Mouse (Mus musculus) thymus, postnatal 4 days (tissue): ENCODE results near the gene Pcsk5.

ENCODE experiments used
- DNase-seq: peaks from one replicate; pipeline ENCODE4 v3.0.0; 2021

Gene Pcsk5

GRCm38 (mm10) chr19:17471196-17471595 is 366.2 kb downstream of the Pcsk5 start:
- no peak for DNase-seq

DNA sequence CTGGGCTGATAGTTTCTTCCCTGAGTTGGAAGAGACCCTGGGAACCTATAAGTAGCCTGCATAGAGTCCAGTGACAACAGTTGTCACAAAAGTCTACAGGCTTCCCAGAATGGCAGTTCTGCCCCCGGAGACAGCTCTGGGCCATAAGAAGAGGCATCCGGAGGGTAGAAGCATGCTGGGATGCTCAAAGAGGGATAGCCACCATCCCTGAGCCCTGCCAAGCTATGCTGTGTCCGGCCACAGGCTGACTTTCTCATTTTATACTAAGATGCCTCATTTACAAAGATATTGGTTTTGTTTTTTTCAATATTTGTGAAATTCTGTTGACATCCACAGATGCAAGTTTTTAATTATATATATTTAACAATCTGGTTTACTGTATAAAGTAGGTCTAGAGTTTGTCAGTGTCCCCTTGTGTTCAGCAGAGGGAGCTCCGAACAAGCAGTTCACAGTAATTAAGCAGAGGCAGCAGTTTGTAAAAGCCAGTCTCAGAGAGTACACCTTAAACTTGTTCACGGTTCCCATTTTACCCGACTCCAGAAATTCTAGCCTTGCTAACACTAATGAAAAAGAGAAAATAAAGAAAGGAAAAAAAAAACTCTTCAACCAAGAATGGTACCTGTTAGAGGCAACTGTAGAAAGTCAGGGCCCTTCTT is 369.7 kb downstream of the Pcsk5 start:
- no peak for DNase-seq

DNA sequence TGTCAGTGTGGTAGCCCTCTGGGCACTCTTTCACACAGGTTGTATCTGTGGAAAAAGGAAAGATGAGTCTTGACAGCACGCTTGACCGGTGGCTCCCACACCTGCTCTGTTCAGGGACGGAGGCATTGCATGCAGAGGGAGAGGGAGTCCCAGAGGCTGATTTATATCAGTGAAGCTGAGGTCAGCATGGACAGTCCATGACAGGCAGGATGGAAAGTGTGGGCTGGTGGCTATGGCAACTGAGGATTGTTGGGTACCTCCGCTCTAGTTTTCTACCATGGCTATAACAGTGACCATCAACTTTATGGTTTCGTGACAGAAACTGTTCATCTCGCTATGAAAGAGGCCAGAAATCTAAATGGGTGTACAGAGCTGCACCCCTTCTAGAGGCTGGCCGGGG is 385.4 kb downstream of the Pcsk5 start:
- DNase-seq: no peak

- no peak for DNase-seq
These were observed 393.9 kb downstream of the Pcsk5 start for GRCm38 (mm10) chr19:17443581-17443980.

DNA sequence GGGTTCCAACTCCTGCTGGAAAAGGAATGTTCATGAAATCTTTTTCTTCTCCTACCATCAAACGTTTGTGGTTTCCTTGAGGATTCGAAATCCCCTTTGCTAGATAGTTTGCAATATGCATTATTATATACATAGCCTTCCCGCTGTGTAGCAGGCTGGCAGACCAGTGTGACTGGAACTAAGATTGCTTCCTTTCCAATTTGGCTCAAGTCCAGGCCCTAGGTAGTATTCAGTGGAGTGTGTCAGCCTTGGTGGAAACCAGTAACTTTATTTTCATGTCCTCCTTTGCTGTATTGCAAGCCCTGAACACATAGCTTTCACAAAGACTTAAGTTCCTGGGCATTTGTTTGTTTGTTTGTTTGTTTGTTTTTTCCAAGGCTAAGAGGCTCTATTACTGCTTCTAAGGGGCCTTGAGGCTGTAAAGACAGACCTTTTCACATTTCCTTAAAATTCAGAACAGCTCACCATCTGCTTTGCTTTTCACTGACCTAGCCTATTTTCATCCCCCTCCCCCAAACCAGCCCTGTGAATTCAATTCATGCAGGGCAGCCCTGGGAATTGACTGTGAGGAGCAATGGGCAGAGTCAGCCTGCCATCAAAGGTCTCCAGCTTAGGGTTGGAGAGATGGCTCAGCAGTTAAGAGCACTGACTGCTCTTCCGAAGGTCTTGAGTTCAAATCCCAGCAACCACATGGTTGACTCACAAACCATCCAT is 397.8 kb downstream of the Pcsk5 start:
- no peak for DNase-seq

- no peak for DNase-seq
These were observed 400.8 kb downstream of the Pcsk5 start for GRCm38 (mm10) chr19:17436651-17437050.

- DNase-seq: no peak
These were observed 408.9 kb downstream of the Pcsk5 start for GRCm38 (mm10) chr19:17428561-17428914.

DNA sequence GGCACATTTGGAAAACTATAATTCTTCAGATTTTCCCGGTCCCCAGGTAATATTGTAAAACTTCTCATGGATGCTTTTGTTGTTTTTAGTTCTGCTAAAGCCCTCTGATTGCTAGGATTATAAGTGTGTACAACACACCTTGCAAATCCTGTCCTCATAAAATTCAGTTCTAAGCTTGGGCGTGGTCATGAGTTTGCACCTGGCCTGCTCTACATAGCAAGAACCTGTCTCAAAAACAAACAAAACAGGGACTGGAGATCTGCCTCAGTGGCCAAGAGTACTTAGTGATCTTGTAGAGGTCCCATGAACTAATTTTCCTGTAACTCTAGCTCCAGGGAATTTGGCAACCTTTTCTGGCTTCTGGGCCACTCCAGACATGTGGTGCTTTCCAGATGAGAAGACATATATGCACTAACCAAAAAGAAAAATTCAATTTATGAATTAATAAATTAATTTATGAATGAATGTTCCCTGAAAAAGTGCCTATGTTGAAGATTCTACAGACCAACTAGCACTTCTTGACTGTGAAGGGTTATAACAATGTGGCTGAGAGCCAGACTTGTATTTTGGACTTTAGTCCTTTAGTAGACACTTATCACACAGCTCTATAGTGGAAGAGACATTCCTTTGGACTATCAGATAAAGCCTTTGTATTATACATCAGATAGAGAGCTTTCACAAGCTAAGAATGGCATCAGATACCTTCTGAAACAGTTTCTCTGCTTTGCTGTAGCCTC is 409.4 kb downstream of the Pcsk5 start:
- no peak for DNase-seq

DNA sequence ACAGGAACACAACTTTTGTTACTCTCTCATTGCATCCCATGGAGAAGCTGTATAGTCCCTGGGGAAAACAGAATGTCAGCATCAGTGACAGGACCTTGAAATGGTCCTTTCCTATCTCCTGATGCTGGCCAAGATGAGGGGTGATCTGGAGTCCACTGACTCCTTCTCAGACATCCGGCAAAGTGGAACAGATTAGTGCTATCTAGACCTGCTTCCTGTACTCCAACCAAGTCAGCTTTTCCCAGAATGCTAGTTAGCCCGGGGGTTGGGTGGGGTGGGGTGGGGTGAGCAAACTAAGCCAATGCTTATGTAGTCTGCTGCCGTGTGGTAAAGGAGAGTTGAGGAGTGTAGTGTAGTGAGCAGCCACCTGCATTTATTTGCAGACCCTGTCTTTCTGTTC is 414.1 kb downstream of the Pcsk5 start:
- no peak for DNase-seq

DNA sequence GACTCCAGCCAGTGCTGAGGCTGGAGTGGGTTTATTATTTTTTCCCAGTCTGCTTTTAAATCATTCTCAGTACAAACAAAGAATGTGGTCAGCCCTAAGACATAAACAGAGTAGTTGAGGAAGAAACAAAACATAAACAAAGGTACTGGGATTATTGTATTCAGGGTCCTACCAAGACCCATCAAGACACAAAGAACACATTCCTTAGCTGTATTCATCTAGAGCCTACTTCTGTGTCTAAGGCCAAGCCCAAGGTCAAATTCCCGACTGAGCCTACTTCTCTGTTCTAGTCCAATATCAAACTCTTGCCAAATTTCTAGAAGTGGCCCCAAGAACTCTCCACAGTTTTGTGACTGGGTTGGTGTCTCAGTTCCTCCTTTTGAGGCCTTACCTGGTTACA is 419.6 kb downstream of the Pcsk5 start:
- no peak for DNase-seq

DNA sequence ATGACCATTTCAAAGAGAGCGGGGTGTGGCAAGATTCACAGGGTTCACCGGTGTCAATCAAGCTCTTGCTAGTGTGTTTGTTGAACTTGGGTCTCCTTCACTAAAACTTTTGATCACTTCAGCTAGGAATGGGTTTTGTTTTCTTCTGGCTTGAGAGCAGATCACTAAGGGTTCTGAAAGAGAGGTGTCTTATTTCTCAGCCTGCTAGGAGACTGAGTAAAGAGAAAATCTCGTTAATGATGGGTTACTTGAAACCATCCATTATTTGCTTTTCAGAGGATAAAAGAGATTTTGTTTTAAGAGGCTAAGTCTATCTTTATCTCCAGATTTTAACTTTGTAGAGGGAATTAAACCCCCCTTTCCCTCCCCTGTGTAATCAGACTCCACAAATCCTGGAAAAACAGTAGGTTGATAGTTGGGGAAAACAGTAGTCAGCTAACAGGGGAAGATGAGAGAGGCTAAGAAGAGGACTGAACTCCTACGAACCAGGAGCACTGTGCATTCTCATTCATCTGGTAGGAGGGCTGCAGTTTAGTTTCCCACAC is 424.4 kb downstream of the Pcsk5 start:
- DNase-seq: no peak

DNA sequence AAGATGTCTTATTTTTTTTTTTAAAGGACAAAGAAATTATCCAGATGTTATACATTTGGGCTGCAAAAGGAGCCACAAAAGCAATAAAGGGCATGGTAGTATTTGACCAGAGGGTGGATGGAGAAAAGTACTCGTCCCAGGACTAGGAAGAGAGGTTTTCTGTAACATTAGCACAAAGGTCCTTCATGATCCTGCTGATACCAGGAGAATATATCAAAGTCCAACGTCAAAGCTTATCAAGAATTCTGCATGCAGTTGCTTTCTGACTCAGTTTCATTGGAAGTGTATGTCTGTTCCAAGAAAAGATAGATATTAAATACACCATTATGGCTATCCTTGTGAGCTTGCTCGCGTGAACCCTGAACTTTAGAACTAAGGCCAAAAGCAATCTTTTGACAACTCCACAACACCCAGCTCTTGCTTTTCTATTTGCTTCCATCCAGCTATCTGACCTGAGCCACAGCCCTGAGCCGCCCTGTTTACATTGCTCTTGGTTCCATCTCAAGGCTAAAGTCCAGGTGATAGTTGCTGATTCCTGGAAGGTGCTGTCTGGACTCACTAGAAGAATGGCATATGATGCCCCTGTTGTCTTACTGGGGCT is 426.9 kb downstream of the Pcsk5 start:
- DNase-seq: no peak

- no peak for DNase-seq
These were observed 428.1 kb downstream of the Pcsk5 start for GRCm38 (mm10) chr19:17409351-17409750.

- no peak for DNase-seq
These were observed 428.8 kb downstream of the Pcsk5 start for GRCm38 (mm10) chr19:17408591-17408990.

GRCm38 (mm10) chr19:17406823-17407222 is 430.6 kb downstream of the Pcsk5 start:
- DNase-seq: no peak

- no peak for DNase-seq
These were observed 434.3 kb downstream of the Pcsk5 start for GRCm38 (mm10) chr19:17403175-17403574.

- no peak for DNase-seq
These were observed 436.9 kb downstream of the Pcsk5 start for GRCm38 (mm10) chr19:17400571-17400970.

DNA sequence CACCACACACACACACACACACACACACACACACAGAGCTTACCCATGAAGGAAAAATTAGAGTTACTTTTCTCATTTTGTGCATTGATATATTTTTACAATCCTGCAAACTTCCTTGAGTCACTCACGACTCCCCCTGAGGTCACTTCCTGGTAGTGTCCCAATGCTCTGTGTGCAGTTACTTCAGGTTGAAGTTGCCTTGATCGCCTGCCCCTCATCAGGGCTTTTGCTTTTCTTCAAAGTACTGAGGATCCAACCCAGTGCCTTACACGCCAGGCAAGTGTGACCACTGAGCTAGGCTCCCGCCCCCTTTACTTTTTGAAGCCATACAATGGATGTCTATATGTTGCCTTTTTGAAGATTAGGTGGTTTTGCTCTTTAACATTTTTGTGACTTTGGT is 437.5 kb downstream of the Pcsk5 start:
- no peak for DNase-seq

GRCm38 (mm10) chr19:17397922-17398321 is 439.5 kb downstream of the Pcsk5 start:
- DNase-seq: no peak

DNA sequence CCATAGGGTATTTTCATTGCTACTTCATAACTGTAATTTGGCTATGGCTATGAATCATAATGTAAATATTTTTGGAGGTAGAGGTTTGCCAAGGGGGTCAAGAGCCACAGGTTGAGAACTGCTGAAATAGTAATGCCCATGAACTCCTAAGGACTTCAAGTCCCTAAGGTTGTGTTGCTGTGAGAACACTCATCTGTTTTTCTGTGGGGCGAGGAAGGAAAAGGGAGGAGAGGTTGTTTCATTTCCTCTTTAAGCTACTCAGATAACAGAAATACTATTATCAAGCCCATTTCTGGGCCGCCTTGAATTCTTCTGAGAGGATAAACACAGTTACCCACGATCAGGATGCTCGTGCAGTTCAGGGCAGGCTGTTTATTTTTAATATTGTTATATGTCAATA is 440.6 kb downstream of the Pcsk5 start:
- no peak for DNase-seq

- peak; percentile 97 for DNase-seq
These were observed 443.4 kb downstream of the Pcsk5 start, which contains the start of gene Rfk for GRCm38 (mm10) chr19:17393841-17394591. TSS of gene Rfk (plus strand) at chr19:17394043.

GRCm38 (mm10) chr19:17392866-17393265 is 444.6 kb downstream of the Pcsk5 start:
- no peak for DNase-seq

GRCm38 (mm10) chr19:17388404-17388803 is 449.0 kb downstream of the Pcsk5 start:
- DNase-seq: no peak
